Mouse (Mus musculus) spleen, postnatal 10 days (tissue): ENCODE results near the gene Scap.
"Not testable (repeated sequence)": the region's sequence is repeated elsewhere in the genome, so short reads cannot be mapped to it uniquely, and the experiment has no call there.

Source experiments
- DNase-seq, 2 experiments: peaks; one replicate each; pipeline ENCODE4 v3.0.0; 2021 to 2022; ENCODE audit warnings: low spot score in 2 of 2

Gene Scap

GRCm38 (mm10) chr9:110384369-110384929 is 51.4 kb downstream of the Scap start:
- DNase-seq = no peak

DNA sequence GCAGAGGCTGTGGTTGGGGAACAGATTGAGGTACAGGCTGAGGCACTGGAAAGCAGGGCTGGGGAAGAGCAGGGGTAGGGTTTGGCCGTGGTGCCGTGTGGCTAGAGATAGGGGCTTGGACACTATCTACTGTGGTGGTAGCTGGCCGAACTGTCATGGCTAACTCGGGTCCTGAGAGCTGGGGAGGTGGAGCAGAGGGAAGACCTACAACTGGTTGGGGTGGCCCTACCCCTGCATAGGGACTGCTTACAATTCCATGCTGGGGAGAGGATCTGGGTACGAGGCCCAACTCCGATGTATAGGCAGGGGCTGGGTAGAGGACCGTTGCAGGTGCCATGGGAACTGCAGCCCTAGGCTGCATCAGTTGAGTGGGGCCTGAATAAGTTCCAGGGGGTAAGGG is 54.9 kb downstream of the Scap start:
- no peak for DNase-seq

GRCm38 (mm10) chr9:110390843-110391242 is 57.8 kb downstream of the Scap start:
- DNase-seq = no peak

DNA sequence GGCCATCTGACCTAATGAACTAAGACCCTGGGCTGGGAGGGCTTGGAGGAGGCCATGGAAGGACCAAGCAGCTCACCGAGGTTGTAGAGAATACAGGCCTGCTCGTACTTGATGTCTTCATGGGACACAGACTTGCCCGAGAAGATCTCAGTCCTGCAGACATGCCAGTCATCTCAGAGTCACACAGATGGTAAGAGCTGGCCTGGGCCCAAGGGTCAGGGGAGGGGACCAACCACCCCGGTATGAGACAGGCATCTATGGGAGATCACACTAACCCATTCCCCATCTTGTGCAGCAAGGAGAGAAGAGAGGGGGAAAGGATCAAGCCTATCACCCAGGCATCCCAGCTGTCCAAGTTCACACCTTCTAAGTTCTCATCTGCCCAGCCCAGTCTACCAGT is 60.2 kb downstream of the Scap start:
- no peak for DNase-seq

DNA sequence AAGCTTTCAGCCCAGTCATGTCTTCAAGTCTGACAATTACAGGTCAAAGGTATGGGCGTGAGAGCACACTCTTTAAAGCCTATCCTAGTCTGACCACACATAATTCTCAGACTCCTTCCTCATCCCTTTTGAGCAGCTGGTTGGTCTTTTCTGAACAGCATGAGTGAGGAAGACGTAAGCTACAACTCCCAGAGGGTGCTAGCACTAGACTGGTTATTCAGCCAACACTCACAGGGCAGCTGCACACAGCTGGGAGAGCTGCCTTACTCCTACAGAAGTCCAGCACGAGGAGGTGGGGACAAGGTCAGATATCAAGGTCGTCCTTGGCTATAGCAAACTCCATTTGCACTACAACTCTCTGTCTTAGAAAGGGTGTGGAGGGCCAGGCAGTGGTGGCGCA is 67.6 kb downstream of the Scap start:
- DNase-seq = no peak

DNA sequence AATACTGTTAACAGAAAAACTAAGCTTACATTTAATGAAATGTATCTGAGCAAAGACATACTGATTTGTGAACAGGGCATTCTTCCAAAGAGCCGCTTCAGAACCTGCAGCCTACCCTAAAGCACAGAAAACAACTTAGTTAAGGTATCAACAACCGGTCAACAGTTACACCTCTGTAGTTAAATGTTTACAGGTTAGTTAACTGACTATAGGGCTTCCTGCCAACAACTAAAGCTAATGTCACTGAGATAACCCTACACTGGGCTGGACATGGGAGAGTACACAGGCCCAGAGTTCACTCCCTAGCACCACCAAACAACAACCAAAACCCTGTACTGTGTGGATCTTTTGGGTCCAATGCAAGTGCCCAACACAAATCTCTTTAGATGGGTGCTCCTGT is 69.6 kb downstream of the Scap start:
- DNase-seq = no peak

DNA sequence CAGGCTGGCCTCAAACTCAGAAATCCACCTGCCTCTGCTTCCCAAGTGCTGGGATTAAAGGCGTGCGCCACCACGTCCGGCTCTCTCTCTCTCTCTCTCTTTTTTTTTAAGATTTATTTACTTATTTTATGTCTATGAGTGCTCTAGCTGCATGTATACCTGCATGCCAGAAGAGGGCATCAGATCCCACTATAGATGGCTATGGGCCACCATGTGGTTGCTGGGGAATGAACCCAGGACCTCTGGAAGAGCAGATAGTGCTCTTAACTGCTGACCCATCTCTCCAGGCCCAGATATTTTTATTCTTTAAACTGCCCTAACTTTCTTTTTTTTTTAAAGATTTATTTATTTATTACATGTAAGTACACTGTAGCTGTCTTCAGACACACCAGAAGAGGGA is 70.2 kb downstream of the Scap start:
- not testable (repeated sequence) for DNase-seq

DNA sequence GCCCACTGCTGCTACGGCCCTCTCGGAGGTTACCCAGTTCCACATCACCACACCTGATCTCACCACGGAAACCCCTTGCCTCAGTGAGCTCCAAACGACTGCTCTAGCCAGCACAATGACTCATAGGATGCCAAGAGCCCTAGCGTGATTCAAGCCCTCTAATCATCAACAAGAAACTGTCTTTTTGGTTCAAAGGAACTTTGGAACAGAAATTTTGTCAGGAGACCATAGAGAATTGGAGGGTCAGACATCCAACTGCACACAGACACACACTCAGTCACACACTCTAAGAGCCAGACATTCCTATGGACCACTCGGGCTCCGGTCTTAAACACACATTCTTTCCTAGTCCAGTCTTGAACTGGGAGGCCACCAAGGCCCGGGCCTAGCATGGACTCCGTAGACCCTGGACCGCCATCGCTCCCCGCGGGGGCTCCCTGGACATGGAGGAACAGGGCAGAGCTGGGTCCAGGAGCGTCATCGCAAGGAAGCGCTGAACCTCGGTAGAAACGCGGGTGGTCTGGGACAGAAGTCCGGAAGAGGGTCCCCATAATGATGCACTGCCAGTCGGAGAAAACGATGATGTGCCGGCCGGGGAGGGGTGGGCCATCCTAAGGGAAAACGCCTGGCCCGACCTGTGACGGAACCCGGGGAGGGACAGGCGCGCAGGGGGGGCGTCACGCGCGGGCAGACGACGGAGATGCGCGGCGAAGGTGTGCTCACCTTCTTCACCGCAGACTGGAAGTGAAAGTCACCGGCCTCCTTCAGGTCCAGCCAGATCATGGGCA is 74.4 kb downstream of the Scap start:
- DNase-seq = peak in 1 of 2 experiments; percentile 33

- peak; percentile 78 to 94 for DNase-seq
These were observed 75.1 kb downstream of the Scap start, which contains the start of gene Ptpn23 for GRCm38 (mm10) chr9:110408099-110408773. Ptpn23 (minus strand) TSS chr9:110408213.

- DNase-seq = peak; percentile 67 to 89
These were observed 78.1 kb downstream of the Scap start for GRCm38 (mm10) chr9:110410908-110411887.

- DNase-seq = no peak
These were observed 79.8 kb downstream of the Scap start for GRCm38 (mm10) chr9:110412926-110413325.

- DNase-seq = peak in 1 of 2 experiments; percentile 52
These were observed 80.7 kb downstream of the Scap start for GRCm38 (mm10) chr9:110413785-110414184.

- DNase-seq = no peak
These were observed 86.5 kb downstream of the Scap start, which contains the start of gene Ngp for GRCm38 (mm10) chr9:110419511-110420112. Ngp (plus strand) TSS chr9:110419747.

- no peak for DNase-seq
These were observed 98.2 kb downstream of the Scap start for GRCm38 (mm10) chr9:110431241-110431640.

DNA sequence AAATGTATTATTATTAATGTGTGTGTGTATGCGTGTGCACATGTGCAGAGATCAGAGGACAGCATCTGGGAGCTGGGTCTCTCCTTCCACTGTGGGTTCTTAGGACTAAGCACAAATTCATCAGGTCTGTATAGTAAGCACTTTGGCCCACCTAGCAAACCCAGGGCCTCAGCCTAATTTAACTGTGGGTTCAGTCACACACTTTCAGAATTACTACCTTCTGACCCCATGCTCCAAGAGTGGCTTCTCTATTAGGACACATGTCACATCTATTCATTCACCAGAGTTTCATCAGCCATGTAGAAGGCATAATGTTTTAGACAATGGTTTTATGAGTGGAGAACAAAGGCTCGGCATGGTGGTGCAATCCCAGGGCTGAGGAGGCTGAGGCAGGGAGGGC is 100.0 kb downstream of the Scap start:
- DNase-seq = no peak
